Mouse (Mus musculus) neutrophil, adult 5-6 weeks (primary cell): ENCODE measurements around the gene Fiz1. TPM values are rescaled to one million over a fixed set of nuclear protein-coding genes. Genes with fewer than 3 reads are reported as not detected.
A peak's percentile ranks its signal among the peaks of the same experiment; 100 is the strongest.

Experiments used
- ATAC-seq: fragments of 151-379, 151-347 bp; 2 replicates; pipeline ENCODE4 v1.8.0; 2017; ENCODE audit warnings: mild to moderate bottlenecking, moderate TSS enrichment; ENCODE audit not compliant: insufficient number of reproducible peaks, poor library complexity, low FRiP score, severe bottlenecking; ENCODE audit errors: extremely low read depth
- total RNA-seq: library from RNA; stranded (forward); fragments of 200-1000 nt; gene quantifications from 2 replicates; pipeline ENCODE4 v1.2.3, GENCODE M21; 2017

Fiz1 gene
- total RNA-seq: 19.8 and 22.2 TPM in 2 replicates

GRCm38 (mm10) chr7:5014251-5015117 is at the start of gene Fiz1, which contains the start of gene Zfp524:
Gene Fiz1 (minus strand): TSS chr7:5014697.
Gene Zfp524 (plus strand): TSS chr7:5014415.
- peak; percentile 69 for ATAC-seq

GRCm38 (mm10) chr7:5062360-5063001 is 48.0 kb upstream of the Fiz1 start:
- no peak for ATAC-seq

DNA sequence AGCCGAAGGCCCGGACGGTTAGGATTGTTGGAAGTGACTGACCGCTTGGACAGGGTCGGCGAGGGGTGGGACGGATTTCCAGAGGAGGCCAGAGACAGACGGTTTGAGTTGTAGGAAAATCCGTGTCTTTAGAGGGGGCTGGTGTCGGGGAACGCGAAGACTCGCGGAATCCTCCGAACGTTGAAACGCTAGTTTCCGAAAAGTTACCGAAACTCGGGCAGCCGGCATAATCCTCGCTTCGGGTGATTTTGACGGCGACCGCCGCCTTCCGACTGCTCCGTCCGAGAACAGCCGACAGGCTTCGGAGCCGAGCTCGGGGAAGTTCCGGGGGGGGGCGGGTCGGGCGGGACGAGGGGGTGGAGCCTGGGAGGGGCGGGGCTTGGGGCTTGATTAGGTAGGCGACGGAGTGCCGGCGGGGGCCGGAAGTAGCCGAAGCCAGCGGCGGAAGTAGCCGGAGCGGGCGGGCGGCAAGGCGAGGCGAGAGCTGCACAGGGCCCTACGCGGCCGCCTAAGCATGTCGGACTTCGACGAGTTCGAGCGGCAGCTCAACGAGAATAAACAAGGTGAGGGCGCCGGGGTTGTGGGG is 47.4 kb upstream of the Fiz1 start, which contains the start of gene U2af2:
U2af2 (plus strand) TSS at position 370 of the 586 bp plus-strand sequence.
- peak; percentile 36 for ATAC-seq

GRCm38 (mm10) chr7:5060944-5061773 is 46.7 kb upstream of the Fiz1 start:
- ATAC-seq: peak; percentile 75

GRCm38 (mm10) chr7:5060239-5060731 is 45.8 kb upstream of the Fiz1 start:
- peak; percentile 34; the same call in 1 of the 2 replicates for ATAC-seq

GRCm38 (mm10) chr7:5059421-5059820 is 44.9 kb upstream of the Fiz1 start:
- ATAC-seq: no peak

DNA sequence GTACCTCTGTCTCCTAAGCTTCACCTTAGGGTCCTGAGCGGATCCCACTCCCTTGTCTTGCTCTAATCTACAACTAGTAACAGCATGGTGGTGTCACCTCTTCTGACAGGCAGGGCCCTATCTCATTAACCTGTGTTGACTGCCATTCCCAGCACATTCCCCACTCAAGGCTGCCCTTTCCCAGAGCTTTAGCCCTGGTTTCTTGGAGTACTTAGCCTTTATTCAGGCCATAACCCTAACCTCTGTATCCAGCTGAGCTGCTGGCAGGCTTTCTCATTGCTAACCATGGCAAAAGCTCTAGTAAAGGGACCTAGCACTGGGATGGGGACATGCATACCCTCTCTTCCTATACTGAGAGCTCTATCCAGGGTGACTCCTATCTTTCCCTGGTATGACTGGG is 44.1 kb upstream of the Fiz1 start:
- ATAC-seq: no peak

GRCm38 (mm10) chr7:5057804-5058203 is 43.3 kb upstream of the Fiz1 start:
- no peak for ATAC-seq

DNA sequence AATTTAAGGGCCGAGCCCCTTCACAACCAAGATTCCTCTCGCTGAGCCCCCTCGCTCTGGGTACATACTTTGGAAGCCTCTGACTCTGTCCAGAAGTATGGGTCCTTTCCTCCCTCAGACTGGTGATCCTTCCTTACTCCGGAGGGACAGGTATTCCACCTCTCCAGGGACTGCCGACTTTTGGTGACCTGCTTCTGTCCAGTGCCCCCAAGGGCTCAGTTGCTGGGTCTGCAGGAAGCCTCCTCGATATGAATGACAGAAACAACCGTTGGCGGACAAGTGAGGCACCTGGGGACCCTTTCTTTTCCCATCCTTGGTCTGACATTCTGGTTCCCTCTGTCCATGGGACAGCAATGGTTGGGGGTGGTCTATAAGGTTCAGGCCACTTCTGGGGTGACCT is 42.9 kb upstream of the Fiz1 start:
- no peak for ATAC-seq

DNA sequence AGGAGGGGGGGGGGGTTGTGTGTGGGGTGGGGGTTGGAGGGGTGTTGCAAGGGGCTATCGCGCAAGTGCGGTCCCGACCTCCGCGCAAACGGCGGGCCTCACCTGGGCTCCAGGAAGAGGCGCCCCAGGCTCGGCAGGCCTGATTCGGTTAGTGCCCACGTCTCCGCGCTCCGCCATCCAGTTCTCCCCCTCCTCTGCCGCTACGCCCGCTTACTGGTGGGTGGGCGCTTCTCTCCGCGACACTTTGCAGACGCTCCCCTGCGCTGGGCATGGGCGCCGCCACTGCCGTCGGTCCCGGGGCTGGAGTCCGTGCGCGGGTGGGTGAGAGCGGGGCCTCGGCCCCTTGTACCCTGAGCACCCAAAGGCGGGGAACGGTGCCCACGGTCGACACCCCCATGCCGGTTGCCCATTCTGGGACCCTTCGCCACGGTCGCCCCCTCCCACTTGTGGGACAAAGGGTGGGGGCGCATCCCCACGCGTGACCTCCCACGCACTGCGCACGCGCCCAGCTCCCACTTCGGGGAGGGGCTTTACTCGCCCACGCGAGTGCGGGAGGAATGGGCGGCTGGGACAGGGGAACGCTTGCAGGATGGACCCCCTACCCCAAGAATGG is 42.3 kb upstream of the Fiz1 start:
- ATAC-seq: no peak

DNA sequence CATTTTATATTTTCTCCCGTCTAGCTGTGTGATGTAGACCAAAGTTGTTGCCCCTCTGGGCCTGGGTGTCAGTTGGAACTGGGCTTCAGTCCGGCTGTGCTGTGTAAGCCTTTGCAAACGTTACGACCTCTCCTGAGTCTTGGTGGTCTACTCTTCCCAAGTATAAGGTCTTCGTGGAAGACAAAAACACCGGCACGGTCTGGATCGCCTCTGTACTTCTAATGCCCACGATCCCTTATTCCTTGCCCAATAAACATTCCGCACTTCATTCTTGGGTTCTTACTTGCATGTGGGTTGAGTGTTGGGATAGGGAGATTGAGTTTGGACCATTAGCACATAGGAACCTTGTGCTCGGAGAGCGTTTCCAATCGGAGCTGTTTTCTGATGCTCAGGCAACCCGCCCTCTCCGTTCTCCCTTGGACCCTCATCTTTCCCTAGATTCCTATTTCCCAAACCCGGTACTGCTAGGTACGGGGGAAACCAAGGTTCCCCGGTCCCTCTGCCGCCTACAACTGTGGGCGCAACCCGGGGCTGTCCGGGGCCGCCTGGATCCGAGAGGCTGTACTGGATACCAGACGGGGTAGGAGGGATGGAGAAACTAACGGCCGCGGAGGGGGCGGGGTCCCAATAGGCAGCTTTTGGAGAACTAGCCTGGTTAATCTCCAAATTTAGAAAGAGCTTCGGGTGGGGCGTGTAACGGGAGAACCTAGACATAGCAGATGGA is 39.1 kb upstream of the Fiz1 start:
- ATAC-seq: no peak

DNA sequence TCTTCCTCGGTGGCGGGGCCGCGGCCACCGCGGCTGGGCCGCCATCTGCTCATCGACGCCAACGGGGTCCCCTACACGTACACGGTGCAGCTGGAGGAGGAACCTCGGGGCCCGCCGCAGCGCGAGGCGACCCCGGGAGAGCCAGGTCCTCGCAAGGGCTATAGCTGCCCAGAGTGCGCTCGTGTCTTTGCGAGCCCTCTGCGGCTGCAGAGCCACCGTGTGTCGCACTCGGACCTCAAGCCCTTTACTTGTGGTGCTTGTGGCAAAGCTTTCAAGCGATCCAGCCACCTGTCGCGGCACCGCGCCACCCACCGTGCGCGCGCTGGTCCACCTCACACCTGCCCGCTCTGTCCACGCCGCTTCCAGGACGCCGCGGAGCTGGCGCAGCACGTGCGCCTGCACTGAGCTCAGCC is 38.4 kb upstream of the Fiz1 start:
- no peak for ATAC-seq

GRCm38 (mm10) chr7:5052438-5052837 is 37.9 kb upstream of the Fiz1 start:
- ATAC-seq: no peak

DNA sequence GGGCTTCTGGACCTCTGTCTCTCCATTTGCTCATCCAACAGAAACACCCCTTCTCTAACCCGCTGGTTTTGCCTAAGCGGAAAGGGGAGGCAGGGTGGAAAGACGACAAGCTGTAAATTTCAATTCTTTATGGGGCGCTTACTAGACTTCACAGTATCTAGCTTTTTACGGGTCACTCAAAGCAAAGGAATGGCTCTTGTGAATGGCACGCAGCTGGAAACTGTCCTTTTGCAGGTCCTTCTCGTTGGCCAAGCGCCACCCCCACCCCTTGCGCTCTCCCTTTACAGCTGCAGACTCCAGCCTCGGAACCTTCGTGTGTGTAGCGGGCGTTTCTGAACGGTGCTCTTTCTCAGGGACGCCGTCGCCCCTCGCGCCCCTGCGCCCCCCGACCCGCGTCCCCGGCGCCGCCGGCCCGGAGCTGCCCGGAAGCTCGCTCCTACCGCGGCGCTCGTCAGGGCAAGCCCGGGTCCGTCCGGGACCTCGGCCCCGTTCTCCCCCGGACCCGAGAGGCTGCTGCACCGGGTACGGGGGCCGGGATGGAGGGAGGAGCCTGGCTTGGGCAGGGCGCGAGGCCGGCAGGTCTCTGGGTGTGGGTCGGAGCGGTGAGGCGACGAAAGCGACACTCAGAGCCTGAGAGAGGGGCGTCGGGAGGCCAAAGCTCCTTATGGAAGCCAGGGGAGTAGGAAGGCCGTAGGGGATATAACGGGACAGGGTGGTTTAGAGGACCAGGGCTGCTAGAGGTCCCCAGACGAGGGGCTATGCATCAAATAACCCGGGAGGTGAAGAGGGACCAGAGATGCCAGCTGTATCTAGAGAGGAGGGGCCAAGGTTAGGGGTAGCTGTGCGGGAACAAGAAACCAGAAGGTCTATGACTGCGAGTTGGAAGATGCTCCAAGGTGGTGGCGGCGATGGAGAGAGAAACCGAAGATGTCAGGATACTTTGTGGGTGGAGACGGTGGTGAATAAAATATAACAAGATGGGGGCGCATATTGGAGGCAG is 37.0 kb upstream of the Fiz1 start, which contains the start of gene Zfp580:
Zfp580 (plus strand) TSS at position 346 of the 1,000 bp plus-strand sequence.
- ATAC-seq: peak; percentile 20

- peak; percentile 55 for ATAC-seq
Observed at GRCm38 (mm10) chr7:5047313-5047712, 32.8 kb upstream of the Fiz1 start.

- ATAC-seq: peak; percentile 31; the same call in 1 of the 2 replicates
Observed at GRCm38 (mm10) chr7:5046112-5046511, 31.6 kb upstream of the Fiz1 start.
